Mouse (Mus musculus) cortical plate, adult 2 months (tissue): ENCODE data around the gene Gpr158.

Experiments
- CTCF ChIP-seq: fragments of 200-500 bp; IDR thresholded peaks from 2 replicates; pipeline ENCODE4 v1.5.1; 2011; ENCODE audit warnings: mild to moderate bottlenecking, control low read depth, low read length; ENCODE audit not compliant: insufficient read depth; ENCODE audit errors: extremely low read depth
- POLR2A ChIP-seq: fragments of 200-500 bp; IDR thresholded peaks from 2 replicates; pipeline ENCODE4 v1.6.1; 2011; ENCODE audit warnings: mild to moderate bottlenecking, low read length, control low read depth; ENCODE audit not compliant: insufficient read depth; ENCODE audit errors: extremely low read depth

DNA sequence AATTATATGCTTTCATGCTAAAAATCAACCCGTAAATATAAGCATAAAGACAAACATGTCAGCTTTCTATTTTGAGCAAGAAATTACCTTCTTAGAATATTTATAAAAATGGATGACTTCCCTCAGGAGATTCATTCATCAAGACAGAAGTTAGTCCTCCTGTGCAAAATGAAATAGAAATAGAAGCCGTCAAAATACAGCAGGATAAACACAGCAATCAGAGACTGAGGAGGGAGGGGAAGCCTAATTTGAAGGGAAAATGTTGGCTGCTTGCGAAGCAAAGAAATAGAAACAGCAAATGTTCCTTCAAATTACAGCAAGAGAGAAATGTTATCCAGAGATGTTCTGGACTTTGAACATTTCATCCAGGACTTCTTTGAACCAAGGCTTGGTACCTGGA is 72.3 kb downstream of the Gpr158 start:
- TF ChIP-seq CTCF = no peak
- TF ChIP-seq POLR2A = no peak
